Mouse (Mus musculus): ENCODE results near the gene Znfx1.
"Not testable (repeated sequence)": the region's sequence is repeated elsewhere in the genome, so short reads cannot be mapped to it uniquely, and the experiment has no call there.

Znfx1 gene

GRCm38 (mm10) chr2:167053127-167053844 lies 9.5 kb downstream of the Znfx1 start:
- DNase-seq (ENCODE audit: low spot score), result no peak

GRCm38 (mm10) chr2:167048698-167049358 lies 14.0 kb downstream of the Znfx1 start:
- DNase-seq (ENCODE audit: low spot score), result no peak

GRCm38 (mm10) chr2:167048223-167048622 lies 14.6 kb downstream of the Znfx1 start:
- DNase-seq (ENCODE audit: low spot score), result no peak

DNA sequence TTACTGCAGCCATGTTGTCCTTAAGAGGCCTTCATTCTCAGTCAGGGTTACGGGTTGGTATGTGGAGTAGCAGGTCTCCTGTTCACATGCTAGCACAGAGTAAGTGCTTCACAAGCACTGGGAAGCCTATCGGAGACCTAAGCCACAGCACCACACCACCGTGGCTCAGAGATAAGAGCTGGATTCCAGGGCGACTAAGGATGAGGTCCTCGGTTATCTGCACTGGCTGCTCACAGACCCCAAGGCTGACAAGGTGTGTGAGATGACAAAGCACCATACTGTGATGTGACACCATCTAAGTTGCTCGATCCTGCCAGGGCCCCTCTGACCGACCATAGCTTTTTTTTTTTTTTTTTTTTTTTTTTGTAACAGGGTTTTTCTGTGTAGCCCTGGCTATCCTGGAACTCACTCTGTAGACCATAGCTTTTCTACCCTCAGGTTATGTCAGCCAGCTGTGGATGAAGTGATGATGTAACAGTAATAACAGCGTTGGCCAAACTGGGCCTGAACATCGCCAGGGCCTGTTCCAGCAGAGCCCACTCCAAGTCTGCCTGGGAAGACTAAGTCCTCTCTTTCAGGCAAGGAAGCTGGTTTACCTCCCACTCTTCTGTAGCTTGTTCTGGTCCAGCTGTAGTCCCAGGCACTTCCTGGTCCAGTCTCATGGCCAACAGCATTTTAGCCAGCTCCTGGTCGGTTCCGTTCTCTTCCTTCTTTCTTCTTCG lies 19.3 kb downstream of the Znfx1 start:
- no peak for DNase-seq (ENCODE audit: low spot score)

DNA sequence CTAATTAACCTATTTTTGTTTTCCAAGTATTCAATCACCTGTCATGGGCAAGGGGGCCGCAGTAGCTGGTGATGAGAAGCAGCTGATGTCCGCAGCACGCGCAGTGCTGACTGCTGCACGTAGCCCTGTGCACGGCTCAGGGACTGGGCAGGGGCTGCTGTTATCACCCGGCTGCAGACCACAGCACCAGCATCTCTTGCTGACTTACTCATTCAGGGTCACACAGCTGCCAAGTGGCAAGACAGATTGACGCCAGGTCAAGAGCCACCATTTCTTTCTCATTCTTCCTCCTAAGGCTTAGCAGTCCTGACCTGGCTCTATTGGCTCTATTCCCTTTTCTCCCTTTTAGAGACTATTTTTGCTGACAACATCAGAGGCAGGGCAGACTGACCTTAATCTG lies 23.4 kb downstream of the Znfx1 start:
- no peak for DNase-seq (ENCODE audit: low spot score)

GRCm38 (mm10) chr2:167038716-167039115 lies 24.1 kb downstream of the Znfx1 start:
- DNase-seq (ENCODE audit: low spot score), result no peak

GRCm38 (mm10) chr2:167038297-167038696 lies 24.5 kb downstream of the Znfx1 start:
- no peak for DNase-seq (ENCODE audit: low spot score)

DNA sequence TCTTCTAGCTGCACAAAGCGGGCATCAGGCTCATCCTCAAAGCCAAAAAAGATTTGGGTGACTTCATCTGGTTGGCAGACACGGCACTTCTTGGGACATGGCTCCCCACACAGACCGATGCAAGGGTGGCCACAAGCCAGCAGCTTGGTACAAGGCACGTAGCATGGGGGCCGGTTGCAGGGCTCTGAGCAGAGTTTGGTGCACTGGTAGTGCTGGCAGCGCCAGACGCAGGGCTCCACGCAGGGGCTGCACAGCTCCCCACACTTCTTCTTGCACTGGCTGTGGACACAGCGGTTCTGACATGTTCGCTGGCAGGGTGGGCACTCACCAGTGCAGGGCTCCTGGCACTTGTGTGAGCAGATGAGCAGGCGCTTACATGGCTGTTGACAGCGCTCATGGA lies 25.1 kb downstream of the Znfx1 start:
- no peak for DNase-seq (ENCODE audit: low spot score)

GRCm38 (mm10) chr2:167030507-167030906 lies 32.3 kb downstream of the Znfx1 start:
- no peak for DNase-seq (ENCODE audit: low spot score)

GRCm38 (mm10) chr2:167028553-167028952 lies 34.3 kb downstream of the Znfx1 start:
- no peak for DNase-seq (ENCODE audit: low spot score)

GRCm38 (mm10) chr2:167019396-167019795 lies 43.4 kb downstream of the Znfx1 start:
- DNase-seq (ENCODE audit: low spot score), result no peak

DNA sequence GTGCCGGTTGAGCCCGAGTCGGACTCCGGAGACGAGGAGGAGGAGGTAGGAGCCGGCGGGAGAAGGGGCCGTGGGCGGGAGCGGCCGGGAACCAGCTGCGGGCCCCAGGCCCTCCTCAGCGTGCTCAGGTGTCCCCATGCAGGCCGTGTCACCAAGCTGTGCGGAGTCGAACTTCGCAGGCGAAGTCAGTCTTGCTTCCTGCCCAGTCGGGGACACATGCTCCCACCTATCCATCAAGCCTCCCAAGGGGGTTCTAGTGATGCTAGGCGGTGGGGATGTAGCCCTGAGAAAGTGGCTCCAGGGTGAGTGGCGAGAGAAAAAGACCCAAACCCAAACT lies 47.5 kb downstream of the Znfx1 start:
- no peak for DNase-seq (ENCODE audit: low spot score)

DNA sequence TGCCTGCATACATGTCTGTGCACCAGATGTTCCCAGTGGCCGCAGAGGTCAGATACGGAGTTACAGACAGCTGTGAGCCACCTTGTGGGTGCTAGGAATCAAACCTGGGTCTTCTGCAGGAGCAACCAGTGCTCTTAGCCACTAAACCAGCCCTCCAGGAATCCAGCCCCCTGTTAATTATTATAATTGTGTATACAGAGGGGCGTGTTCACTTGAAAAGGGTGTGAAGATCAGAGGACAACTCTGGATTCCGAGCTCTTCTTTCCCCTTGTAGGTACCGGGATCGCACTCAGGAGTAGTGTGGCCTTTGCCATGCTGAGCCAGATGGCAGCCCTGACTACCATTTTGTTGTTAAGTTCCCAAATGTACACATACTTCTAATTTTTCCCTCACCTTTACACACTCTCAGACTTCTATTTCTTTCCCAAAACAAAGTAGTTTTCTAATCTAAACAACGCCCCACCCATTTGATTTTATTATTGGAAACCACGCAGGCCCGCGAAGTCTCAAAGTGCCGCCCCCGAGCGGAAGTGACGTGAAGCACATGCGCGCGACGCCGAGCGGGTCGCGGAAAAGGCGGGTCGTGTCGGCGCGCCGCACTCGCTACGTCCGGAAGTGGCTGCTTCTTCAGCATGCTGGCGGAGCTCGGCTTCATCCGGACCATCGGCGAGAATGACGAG lies 48.0 kb downstream of the Znfx1 start, which contains the start of gene Ddx27:
Gene Ddx27, plus strand, starts transcription at position 492 of the 680 bp plus-strand sequence.
- DNase-seq (ENCODE audit: low spot score), result peak; percentile 90

DNA sequence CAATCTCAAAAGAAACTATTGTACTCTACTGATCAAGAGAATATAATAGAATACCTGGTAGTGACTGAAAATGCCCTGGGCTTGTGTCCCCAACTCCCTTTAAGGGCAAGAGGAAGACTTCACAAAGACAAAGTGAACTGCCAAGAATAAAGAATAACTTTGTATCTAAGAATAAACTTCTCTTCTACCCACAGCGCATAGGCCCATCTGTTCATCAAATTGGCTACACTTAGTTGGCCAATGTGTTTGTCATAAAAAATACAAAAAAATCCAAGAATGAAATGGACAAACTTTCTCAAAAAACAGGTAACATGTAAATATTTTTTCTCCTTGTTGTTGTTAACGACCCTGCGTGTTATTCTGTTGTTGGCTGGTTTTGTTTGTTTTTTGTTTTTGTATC lies 52.3 kb downstream of the Znfx1 start:
- DNase-seq (ENCODE audit: low spot score), result no peak

DNA sequence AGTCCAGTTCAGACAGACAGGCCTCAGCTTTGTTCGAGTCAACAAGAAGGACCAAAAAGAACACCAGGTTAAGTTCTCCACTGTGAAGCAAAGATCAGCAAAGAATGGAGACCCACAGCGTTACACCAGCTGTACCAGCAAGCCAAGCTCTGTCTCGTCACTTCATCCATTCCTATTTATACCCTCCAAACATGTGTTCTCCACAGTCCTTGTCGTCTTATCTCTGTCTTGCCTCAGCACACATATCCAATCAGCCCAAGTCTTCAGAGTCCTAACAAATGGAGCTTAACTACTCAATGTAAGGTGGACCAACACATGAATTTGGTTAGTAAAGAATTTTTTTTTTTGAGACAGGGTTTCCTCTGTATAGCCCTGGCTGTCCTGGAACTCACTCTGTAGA lies 53.3 kb downstream of the Znfx1 start:
- no peak for DNase-seq (ENCODE audit: low spot score)

DNA sequence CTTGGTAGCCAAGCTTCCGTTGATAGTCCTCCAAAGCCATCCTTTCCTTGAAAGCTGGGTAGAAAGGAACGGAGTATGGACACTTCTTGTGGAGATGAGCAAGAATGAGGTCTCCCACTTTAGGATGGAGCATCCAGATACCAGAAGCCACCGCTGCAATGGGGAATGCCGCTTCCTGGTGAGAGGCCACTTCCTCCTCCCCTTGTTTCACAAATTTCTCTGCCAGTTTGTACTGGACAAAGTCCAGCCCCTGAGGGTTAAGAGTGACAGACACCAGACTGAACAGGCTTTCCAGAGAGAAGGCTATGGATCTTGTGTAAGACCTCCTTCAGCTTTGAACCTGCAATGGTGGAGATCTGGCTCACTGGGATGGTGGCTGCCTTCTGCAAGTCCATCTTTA lies 55.2 kb downstream of the Znfx1 start:
- not testable (repeated sequence) for DNase-seq (ENCODE audit: low spot score)

DNA sequence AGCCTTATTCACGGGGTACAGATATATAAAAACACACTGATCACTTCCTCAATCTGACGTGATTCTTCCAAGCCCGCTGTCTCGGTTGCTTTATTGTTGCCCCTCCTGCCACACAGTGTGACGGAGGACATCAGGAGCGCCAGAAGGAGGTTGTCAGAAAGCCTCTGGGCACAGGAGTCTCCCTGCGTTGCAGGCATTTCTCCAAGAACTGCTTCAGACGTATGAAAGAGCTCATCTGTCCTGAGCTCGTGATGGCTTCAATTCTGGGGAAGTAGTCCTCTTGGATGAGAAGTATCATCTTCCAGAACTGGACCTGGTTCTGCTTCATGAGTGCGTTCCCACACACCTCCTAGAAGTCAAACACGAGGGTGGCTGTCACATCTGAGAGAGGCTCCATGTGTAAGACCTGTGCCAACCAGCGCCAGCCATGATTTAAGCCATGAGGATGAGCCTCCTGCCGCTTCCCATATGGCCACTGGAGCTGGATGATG lies 55.8 kb downstream of the Znfx1 start:
- DNase-seq (ENCODE audit: low spot score), result no peak

- DNase-seq (ENCODE audit: low spot score), result no peak
Measured at GRCm38 (mm10) chr2:167006355-167006754, 56.5 kb downstream of the Znfx1 start.

DNA sequence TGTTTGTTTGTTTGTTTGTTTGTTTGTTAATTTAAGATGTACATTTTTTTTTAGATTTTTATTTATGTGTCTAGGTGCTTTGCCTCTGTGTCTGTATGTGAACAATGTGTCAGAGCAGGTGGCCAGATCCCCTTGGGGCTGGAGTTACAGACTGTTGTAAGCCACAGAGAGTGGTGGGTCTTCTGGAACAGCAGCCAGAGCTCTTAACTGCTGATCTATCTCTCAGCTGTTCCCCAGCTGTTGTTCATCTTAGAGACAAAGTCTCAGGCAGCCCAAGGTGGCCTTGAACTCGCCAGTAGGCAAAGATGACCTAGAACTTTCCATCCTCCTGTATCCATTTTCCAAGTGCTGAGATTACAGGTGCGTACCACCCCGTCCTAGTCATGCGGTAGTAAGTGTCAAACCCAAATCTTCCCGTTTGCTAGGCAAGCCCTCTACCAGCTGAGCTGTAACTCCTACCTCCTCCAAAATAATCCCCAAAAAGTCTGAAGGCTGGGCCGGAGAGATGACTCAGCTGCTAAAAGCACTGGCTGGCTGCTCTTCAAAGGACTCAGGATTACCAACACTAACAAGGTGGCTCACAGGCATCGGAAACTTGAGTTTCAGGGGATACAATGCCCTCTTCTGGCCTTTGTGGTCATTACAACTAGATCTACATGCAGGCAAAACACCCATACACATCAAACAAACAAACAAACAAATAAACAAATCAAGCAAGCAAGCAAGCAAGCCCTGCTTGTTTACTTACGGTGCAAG lies 58.5 kb downstream of the Znfx1 start:
- DNase-seq (ENCODE audit: low spot score), result peak; percentile 56

- no peak for DNase-seq (ENCODE audit: low spot score)
Measured at GRCm38 (mm10) chr2:167001486-167001885, 61.3 kb downstream of the Znfx1 start.

DNA sequence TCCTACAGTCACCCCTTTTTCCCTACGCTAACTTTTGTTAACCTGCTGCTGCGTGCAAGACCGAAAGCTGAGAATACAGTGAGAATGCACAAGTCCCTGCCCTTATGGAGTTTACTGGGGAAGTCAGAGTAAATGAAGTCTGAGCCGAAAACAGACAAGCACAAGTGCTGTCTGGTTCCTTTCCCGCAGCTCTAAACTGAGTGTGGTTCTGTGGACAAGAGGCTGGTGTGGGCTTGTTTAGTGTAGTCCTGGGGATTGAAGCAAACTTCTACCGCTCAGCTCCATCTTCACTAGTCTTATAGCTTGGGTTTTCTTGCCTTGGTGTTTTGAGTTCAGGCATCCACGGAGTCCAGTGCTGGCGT lies 66.3 kb downstream of the Znfx1 start:
- DNase-seq (ENCODE audit: low spot score), result no peak

Data from ovary, postnatal 14 days (tissue).